Mouse (Mus musculus) gastrocnemius, postnatal 4 days (tissue): ENCODE measurements around the gene Coro7. TPM values are rescaled to one million over a fixed set of nuclear protein-coding genes. Genes with fewer than 3 reads are reported as not detected.
"Not testable (repeated sequence)": the region's sequence is repeated elsewhere in the genome, so short reads cannot be mapped to it uniquely, and the experiment has no call there.

ENCODE experiments used
- DNase-seq, 2 experiments: peaks; one replicate each; pipeline ENCODE4 v3.0.0; 2021 to 2022; ENCODE audit warnings: low spot score in 2 of 2, mixed read lengths in 2 of 2
- long read RNA-seq, 2 experiments: library from polyadenylated mRNA; stranded (forward); transcript quantifications; one replicate each; pipeline ENCODE4 v2.0.0; 2021
- total RNA-seq, 2 experiments: library from RNA; stranded (reverse); gene quantifications; 2 replicates each; pipeline ENCODE4 v1.2.3; 2021

Coro7 gene
- total RNA-seq = 10 to 100 TPM; 27.3 to 28.5 TPM
- long read RNA-seq, experiment 1, full-length matches to known transcripts = 4 of 22 reads
- long read RNA-seq, experiment 1, partial matches to known transcripts = 12 of 22 reads
- long read RNA-seq, experiment 1, other reads (novel, unspliced or antisense) = 6 of 22 reads
- long read RNA-seq, experiment 2, full-length matches to known transcripts = 9 of 33 reads
- long read RNA-seq, experiment 2, partial matches to known transcripts = 13 of 33 reads
- long read RNA-seq, experiment 2, other reads (novel, unspliced or antisense) = 11 of 33 reads

GRCm38 (mm10) chr16:4679121-4680018 lies at the start of gene Coro7:
Gene Coro7 (minus strand): TSS chr16:4679777.
- peak; percentile 76 to 89 for DNase-seq

GRCm38 (mm10) chr16:4727963-4728362 lies 48.4 kb upstream of the Coro7 start:
- no peak for DNase-seq

DNA sequence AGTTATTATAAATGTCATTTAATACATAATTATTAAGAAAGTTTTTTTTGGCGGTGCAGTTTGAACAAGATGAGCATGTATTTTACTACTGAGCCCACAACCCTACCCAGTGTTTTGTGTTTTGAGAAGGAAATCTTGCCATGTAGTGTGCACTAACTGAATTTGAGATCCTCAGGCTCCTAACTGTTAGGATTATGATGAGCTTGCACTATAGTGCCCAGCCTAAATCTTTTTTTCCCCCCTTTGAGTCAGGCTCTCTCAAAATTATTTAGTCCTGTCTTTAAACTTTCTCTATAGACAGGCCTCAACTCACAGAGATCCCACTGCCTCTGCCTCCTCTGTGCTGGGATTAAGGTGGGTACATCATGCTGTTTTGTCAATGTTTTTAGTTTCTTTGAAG lies 47.9 kb upstream of the Coro7 start:
- no peak for DNase-seq

- DNase-seq = no peak
Measured at GRCm38 (mm10) chr16:4726528-4727128, 47.1 kb upstream of the Coro7 start.

- DNase-seq = peak; percentile 92 to 94
Measured at GRCm38 (mm10) chr16:4725780-4726527, 46.4 kb upstream of the Coro7 start, which contains the start of gene Hmox2. Gene Hmox2 (plus strand): TSS chr16:4726361.

GRCm38 (mm10) chr16:4725266-4725665 lies 45.7 kb upstream of the Coro7 start:
- no peak for DNase-seq

- DNase-seq = no peak
Measured at GRCm38 (mm10) chr16:4722915-4723209, 43.3 kb upstream of the Coro7 start.

DNA sequence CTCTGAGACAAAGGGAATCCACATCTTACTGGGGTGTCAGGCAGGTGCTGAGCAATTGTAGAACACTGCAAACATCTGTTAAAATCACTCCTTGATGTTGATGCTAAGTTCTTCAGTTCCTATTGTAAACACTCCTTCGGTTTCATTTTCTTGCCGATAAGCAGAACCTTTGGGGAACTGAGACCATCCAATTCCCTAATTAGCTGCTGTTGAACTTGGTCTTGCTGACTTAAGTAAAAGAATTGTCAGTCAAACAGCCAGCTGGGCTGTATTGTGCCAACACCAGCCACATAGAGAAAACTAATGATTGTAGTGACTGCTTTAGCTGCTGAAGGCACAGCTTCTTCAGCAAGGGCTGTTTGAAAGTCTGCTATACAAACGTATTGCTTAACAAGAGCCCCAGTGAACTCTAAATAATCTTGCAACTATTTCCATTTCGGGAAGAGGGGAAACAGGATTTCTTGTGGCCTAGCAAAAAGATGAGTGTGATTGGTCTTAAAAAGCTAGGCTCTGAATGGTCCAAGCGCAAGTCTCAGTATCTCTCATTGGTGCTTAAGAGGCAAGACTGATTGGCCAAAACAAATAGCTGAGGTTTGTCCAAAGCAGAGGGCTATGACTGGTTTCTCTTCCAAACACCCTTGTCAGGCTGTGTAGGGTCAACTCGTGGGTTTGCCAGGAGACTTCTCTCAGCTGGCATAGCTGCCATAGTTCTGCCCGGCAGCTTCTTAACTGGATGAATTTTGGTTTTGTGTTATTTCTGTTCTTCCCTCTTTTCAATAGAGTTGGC lies 42.7 kb upstream of the Coro7 start:
- DNase-seq = no peak

DNA sequence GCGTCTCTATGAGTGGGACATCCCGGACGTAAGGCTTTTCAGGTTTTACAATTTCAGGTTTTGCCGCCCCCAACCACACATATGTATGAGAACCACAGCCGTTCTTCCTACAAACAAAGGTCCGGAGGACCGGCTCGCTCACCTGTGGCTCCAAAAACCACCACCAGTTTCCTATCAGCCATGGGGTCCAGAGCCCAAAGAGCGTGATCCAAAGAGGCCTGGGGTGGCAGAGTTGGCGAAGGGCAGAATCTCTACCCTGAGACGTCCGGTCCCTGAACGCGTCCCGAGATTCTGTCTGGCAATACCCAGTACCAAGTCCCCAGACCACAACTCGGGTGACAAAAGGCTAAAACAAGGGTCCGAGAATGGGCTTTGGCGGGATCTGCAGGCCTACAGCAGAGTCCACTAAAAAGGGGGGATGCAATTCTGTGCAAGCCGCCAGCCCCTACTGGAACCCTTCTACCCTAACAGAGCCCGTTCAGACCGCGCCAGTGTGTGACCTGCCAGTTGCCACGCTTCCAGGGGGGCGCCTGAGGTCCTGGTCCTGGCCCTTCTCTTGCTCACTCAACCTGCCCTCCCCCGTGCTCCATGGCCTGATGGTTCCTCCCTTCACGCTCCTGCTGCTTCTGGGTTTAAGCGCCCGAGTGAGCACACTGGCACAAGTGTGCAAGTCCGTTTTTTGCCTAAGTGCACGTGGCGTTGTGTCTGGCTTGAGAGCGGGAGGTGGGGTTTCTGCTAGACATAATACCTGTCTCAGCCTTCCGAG lies 39.4 kb upstream of the Coro7 start, which contains the start of gene Nmral1:
Gene Nmral1 (minus strand): TSS at position 604 of the 766 bp plus-strand sequence.
- peak in 1 of 2 experiments; percentile 65 for DNase-seq

DNA sequence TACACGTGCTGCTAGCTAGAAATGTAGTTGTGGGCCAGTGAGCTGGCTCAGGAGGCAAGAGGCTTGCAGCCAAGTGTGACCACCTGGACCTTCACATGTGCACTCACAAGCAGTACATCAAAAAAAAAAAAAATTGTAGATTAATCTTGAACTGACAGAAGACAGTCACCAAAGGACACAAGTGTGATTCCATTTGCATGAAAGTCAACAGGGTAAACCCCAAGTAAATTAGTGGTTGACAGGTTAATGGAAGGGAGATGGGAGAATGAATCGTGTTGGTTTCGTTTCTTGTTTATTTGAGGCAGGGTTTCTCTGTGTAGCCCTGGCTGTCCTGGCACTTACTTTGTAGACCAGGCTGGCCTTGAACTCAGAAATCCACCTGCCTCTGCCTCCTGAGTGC lies 38.3 kb upstream of the Coro7 start:
- no peak for DNase-seq

GRCm38 (mm10) chr16:4713861-4714710 lies 34.5 kb upstream of the Coro7 start:
- DNase-seq = no peak

DNA sequence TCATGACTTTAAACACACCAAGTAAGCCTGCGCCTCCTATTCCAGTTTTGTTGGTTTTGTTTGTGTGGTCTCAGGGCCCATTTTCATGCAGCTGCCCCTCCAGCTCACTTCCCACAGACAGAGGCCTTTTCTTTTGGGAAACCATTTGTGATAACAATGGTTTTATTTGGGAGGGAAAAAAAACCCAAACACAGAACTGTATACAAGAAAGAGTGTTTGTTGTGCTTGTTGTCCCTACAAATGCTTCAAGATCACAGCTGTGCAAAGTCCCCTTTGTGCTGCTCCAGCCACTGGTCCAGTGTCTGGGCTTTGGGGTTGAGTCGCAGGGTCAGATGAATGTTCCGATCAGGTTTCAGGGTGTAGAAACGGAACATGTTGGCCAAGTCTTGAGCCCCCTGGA lies 31.6 kb upstream of the Coro7 start:
- DNase-seq = no peak

DNA sequence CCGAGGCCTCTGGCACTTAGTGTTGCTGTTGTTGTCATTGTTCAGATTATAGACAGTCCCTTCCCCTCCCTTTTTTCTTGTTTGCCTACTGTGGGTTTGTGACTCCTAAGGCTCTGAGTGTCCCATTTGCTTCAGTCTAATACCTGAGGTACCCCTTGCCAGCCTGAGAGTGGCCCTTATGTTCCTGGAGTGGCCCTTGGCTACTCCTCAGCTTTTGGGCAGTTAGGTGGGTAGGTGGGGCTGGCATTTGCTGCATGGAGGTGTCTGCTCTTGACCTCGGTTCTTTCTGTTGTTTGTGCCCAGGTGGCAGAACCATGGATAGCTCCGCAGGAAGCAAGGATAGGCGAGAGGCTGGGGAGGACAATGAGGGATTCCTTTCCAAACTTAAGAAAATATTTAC lies 26.0 kb upstream of the Coro7 start:
- no peak for DNase-seq

GRCm38 (mm10) chr16:4702646-4703045 lies 23.1 kb upstream of the Coro7 start:
- no peak for DNase-seq

DNA sequence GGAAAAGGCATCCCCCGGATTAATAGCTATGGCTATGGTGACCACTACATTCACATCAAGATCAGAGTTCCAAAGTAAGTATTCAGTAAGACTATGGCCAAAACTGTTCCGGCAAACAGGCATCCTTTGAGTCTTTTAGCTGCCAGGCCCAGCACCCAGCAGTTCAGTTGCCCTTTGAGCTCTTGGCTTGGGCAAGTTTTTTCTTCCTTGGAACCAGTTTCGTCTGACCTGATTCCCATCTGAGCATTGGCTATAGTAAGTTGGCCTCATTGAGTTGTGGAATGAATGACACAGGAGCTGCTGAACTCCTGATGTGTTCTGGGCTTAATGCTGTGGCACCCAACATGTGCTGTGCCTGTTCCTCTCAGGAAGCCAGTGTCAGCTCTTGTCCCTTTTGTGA lies 21.6 kb upstream of the Coro7 start:
- no peak for DNase-seq

- not testable (repeated sequence) for DNase-seq
Measured at GRCm38 (mm10) chr16:4689371-4689770, 9.8 kb upstream of the Coro7 start.

- DNase-seq = no peak
Measured at GRCm38 (mm10) chr16:4684457-4684791, 4.8 kb upstream of the Coro7 start.

DNA sequence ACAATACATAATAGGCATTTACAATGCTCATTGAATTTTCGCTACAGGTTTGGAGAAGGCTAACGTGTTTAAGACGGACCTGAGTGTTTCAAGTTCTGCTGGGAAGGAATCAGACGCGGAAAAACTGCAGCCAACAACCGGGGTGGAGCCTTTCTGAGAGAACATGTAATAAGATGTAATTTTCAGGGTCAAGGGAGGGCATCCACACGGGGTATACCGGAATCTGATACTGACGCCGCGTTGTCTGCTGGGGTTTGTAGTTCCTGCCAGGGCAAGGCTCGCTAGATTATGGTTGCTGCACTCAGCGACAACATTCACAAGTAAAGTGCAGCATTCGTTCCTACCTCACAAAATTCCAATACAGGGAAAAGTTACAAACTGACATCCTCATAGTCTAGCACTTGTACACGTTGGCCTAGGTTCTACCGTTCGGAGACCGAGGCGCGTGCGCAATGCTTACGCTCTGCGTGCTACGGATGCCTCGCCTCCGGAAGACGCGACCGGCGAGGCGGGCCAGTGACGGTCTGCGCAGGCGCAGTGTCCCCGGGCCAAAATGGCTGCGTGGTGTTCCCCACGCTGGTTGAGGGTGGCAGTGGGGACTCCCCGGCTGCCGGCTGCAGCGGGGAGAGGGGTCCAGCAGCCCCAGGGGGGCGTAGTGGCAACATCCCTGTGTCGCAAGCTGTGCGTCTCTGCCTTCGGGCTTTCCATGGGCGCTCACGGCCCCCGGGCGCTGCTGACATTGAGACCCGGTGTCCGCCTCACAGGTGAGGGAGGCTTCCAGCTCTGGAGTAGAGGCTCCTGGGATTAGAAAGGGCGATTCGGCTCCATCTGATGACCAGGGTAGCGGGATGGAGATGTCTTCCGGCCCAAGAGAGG lies 4.2 kb upstream of the Coro7 start:
- peak; percentile 98 to 99 for DNase-seq
